Mouse (Mus musculus): ENCODE measurements at regions not wholly inside any gene's neighbourhood (a gene's known extent, or its start where the extent isn't known, plus 50 kb on each side); places are given as distances from the start of the nearest gene placed in this dataset.

GRCm38 (mm10) chr4:105972736-105973135 is 183.1 kb downstream of the Gm12728 start:
- TF ChIP-seq POLR2AphosphoS2 (IDR thresholded peaks at IDR 0.05; ENCODE audit: insufficient read length, low read depth) (no peak), POLR2A (IDR thresholded peaks at IDR 0.05; ENCODE audit: insufficient read length, low read depth) (no peak), USF1 (IDR thresholded peaks at IDR 0.05; ENCODE audit: low read depth) (no peak), CEBPB (IDR thresholded peaks at IDR 0.05; ENCODE audit: insufficient read depth, poor library complexity, severe bottlenecking) (no peak), E2F4 (IDR thresholded peaks at IDR 0.05; ENCODE audit: insufficient read depth) (no peak), MYOG (IDR thresholded peaks at IDR 0.05; ENCODE audit: control insufficient read depth in 1 of 3, insufficient read depth in 1 of 3, insufficient read length in 2 of 3, low read depth in 2 of 3) (no peak), MYOD1 (IDR thresholded peaks at IDR 0.05; ENCODE audit: control insufficient read depth in 1 of 3, insufficient read length in 2 of 3, low read depth in 2 of 3) (no peak), MAX (IDR thresholded peaks at IDR 0.05; ENCODE audit: low read depth) (no peak)

All from myocyte (in vitro differentiated cells).